Mouse (Mus musculus) neural tube, embryonic 10.5 days (tissue): Measurements from ENCODE around the gene Pitpnc1.

ENCODE experiments used
- DNase-seq: peaks from one replicate; pipeline ENCODE4 v3.0.0-alpha.2; 2017; ENCODE audit warnings: low spot score; ENCODE audit errors: extremely low spot score

Gene Pitpnc1

GRCm38 (mm10) chr11:107282481-107282880 is 188.0 kb downstream of the Pitpnc1 start:
- no peak for DNase-seq

- DNase-seq = peak; percentile 31
Observed at GRCm38 (mm10) chr11:107279258-107279657, 191.2 kb downstream of the Pitpnc1 start.

- DNase-seq = no peak
Observed at GRCm38 (mm10) chr11:107276898-107277297, 193.6 kb downstream of the Pitpnc1 start.

GRCm38 (mm10) chr11:107276337-107276736 is 194.2 kb downstream of the Pitpnc1 start:
- no peak for DNase-seq

GRCm38 (mm10) chr11:107275902-107276301 is 194.6 kb downstream of the Pitpnc1 start:
- DNase-seq = peak; percentile 22

- no peak for DNase-seq
Observed at GRCm38 (mm10) chr11:107274206-107274605, 196.3 kb downstream of the Pitpnc1 start.

- DNase-seq = no peak
Observed at GRCm38 (mm10) chr11:107272351-107272975, 198.0 kb downstream of the Pitpnc1 start.

- DNase-seq = no peak
Observed at GRCm38 (mm10) chr11:107270564-107270963, 199.9 kb downstream of the Pitpnc1 start.

- no peak for DNase-seq
Observed at GRCm38 (mm10) chr11:107267522-107267921, 203.0 kb downstream of the Pitpnc1 start.

- no peak for DNase-seq
Observed at GRCm38 (mm10) chr11:107265861-107266260, 204.6 kb downstream of the Pitpnc1 start.

GRCm38 (mm10) chr11:107264889-107265615 is 205.4 kb downstream of the Pitpnc1 start:
- no peak for DNase-seq

GRCm38 (mm10) chr11:107263838-107264237 is 206.7 kb downstream of the Pitpnc1 start:
- no peak for DNase-seq

- no peak for DNase-seq
Observed at GRCm38 (mm10) chr11:107259428-107259827, 211.1 kb downstream of the Pitpnc1 start.

- no peak for DNase-seq
Observed at GRCm38 (mm10) chr11:107255185-107255584, 215.3 kb downstream of the Pitpnc1 start.

GRCm38 (mm10) chr11:107254181-107254580 is 216.3 kb downstream of the Pitpnc1 start:
- DNase-seq = no peak

- DNase-seq = no peak
Observed at GRCm38 (mm10) chr11:107252026-107252425, 218.5 kb downstream of the Pitpnc1 start.

GRCm38 (mm10) chr11:107251460-107251859 is 219.0 kb downstream of the Pitpnc1 start:
- no peak for DNase-seq

- no peak for DNase-seq
Observed at GRCm38 (mm10) chr11:107250882-107251281, 219.6 kb downstream of the Pitpnc1 start.

- DNase-seq = no peak
Observed at GRCm38 (mm10) chr11:107248753-107249152, 221.7 kb downstream of the Pitpnc1 start.

- no peak for DNase-seq
Observed at GRCm38 (mm10) chr11:107245657-107246056, 224.8 kb downstream of the Pitpnc1 start.

- DNase-seq = no peak
Observed at GRCm38 (mm10) chr11:107243126-107243525, 227.4 kb downstream of the Pitpnc1 start.

GRCm38 (mm10) chr11:107241678-107242077 is 228.8 kb downstream of the Pitpnc1 start:
- DNase-seq = no peak

GRCm38 (mm10) chr11:107238506-107238905 is 232.0 kb downstream of the Pitpnc1 start:
- DNase-seq = no peak
